Mouse (Mus musculus) brain, embryonic 14.5 days (tissue): ENCODE measurements around the gene Slc8b1.

Experiments used
- CTCF ChIP-seq: fragments of 200-500 bp; IDR thresholded peaks from 2 replicates; pipeline ENCODE4 v1.5.1; 2012; ENCODE audit warnings: inconsistent platforms, mild to moderate bottlenecking, moderate library complexity, borderline replicate concordance; ENCODE audit not compliant: insufficient read depth, insufficient read length; ENCODE audit errors: extremely low read depth
- POLR2A ChIP-seq: fragments of 200-500 bp; IDR thresholded peaks from 2 replicates; pipeline ENCODE4 v1.6.1; 2012; ENCODE audit warnings: mild to moderate bottlenecking, inconsistent platforms, borderline replicate concordance; ENCODE audit not compliant: poor library complexity, insufficient read depth, insufficient read length, severe bottlenecking; ENCODE audit errors: extremely low read depth

- TF ChIP-seq POLR2A (no peak), CTCF (no peak)
These were observed 43.9 kb upstream of the Slc8b1 start for GRCm38 (mm10) chr5:120467026-120467425.
